Mouse (Mus musculus) cerebellum, adult 2 months (tissue): ENCODE measurements around the gene Bcl2a1b. TPM values are rescaled to one million over a fixed set of nuclear protein-coding genes. Genes with fewer than 3 reads are reported as not detected.
A peak's percentile ranks its signal among the peaks of the same experiment; 100 is the strongest.
"Not testable (repeated sequence)": the region's sequence is repeated elsewhere in the genome, so short reads cannot be mapped to it uniquely, and the experiment has no call there.

ENCODE experiments used
- DNase-seq, 2 experiments: peaks; one replicate each; pipeline ENCODE4 v3.0.0; 2021
- H3K27ac ChIP-seq: fragments of 200-500 bp; 2 replicates; pipeline ENCODE4 v1.5.1; 2012; ENCODE audit warnings: low read length, control low read depth, inconsistent platforms; ENCODE audit not compliant: insufficient read depth
- H3K27me3 ChIP-seq: fragments of 200-500 bp; 2 replicates; pipeline ENCODE4 v1.6.1; 2012; ENCODE audit warnings: inconsistent platforms, mild to moderate bottlenecking, low read length, moderate library complexity; ENCODE audit not compliant: control insufficient read depth, insufficient read depth
- H3K4me1 ChIP-seq: fragments of 200-500 bp; 2 replicates; pipeline ENCODE4 v1.6.1; 2011; ENCODE audit warnings: low read length; ENCODE audit not compliant: control insufficient read depth, insufficient read depth
- H3K4me3 ChIP-seq: fragments of 200-500 bp; replicated peaks from 2 replicates; pipeline ENCODE3; 2011; ENCODE audit warnings: mild to moderate bottlenecking, low read depth, low read length, control low read depth; ENCODE audit not compliant: insufficient read depth
- CTCF ChIP-seq: fragments of 200-500 bp; IDR thresholded peaks from 2 replicates; pipeline ENCODE4 v1.5.1; 2011; ENCODE audit warnings: low read depth, mild to moderate bottlenecking, control low read depth, low read length, moderate library complexity, borderline replicate concordance; ENCODE audit not compliant: insufficient read depth
- POLR2A ChIP-seq: fragments of 200-500 bp; IDR thresholded peaks from 2 replicates; pipeline ENCODE4 v1.6.1; 2011; ENCODE audit warnings: low read length, control low read depth, borderline replicate concordance; ENCODE audit not compliant: insufficient read depth
- WGBS: fragments of 180-500 bp; shearing (Covaris S2); methylation state at CpG from one replicate; pipeline ENCODE4 v1.1.7; 2018; 5-methylcytosine and 5-hydroxymethylcytosine counted together
- polyA plus RNA-seq: library from polyadenylated mRNA; depleted of rRNA; stranded (reverse); fragments of >200 nt; gene quantifications from 2 replicates; pipeline ENCODE4 v1.2.3, GENCODE M21; 2012

The Bcl2a1b gene
- polyA plus RNA-seq, 1 experiment, result 0.69 TPM

GRCm38 (mm10) chr9:89212428-89212827 lies 13.4 kb downstream of the Bcl2a1b start:
- 67% methylated on average over 1 of the region's 1 CpGs for WGBS
- not testable (repeated sequence) for H3K27ac ChIP-seq, H3K4me3 ChIP-seq, H3K27me3 ChIP-seq, H3K4me1 ChIP-seq
- peak; percentile 45 to 51 for DNase-seq

- DNase-seq, H3K27me3 ChIP-seq, H3K4me3 ChIP-seq, H3K27ac ChIP-seq, H3K4me1 ChIP-seq: not testable (repeated sequence)
- 79% methylated on average over 4 of the region's 4 CpGs for WGBS
These were observed 19.2 kb downstream of the Bcl2a1b start for GRCm38 (mm10) chr9:89218174-89218573.

GRCm38 (mm10) chr9:89219668-89220067 lies 20.7 kb downstream of the Bcl2a1b start:
- H3K4me1 ChIP-seq, H3K27ac ChIP-seq, H3K27me3 ChIP-seq, DNase-seq, H3K4me3 ChIP-seq: not testable (repeated sequence)
- WGBS, result 99% methylated on average over 3 of the region's 4 CpGs

DNA sequence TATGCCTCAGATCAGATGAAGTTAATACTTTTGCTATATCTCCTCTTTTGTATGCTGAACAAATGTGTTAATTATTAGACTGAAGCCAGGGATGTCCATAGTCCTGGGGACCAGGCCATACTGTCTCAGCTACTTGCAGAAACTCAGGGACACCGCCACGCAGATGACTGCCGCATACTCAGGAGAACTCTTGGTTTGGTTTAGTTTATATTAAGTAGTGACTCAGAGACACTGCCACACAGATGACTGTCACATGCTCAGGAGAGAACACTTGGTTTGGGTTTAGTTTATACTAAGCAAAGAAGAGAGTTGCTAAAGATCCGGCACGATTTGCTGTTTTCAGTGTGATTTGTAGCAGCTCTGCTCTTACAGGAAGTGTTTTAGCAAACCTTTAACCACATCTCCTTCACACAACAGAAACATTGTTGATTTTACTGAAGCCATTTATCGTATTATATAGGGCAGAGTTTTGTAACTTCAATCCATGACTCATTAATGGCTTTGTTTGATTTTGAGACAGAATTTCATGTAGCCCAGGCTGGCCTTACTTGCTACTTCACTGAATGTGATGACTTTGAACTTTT lies 21.8 kb downstream of the Bcl2a1b start:
- H3K27ac ChIP-seq, DNase-seq, H3K4me1 ChIP-seq, H3K27me3 ChIP-seq, H3K4me3 ChIP-seq: not testable (repeated sequence)
- WGBS, result 97% methylated on average over 6 of the region's 6 CpGs

DNA sequence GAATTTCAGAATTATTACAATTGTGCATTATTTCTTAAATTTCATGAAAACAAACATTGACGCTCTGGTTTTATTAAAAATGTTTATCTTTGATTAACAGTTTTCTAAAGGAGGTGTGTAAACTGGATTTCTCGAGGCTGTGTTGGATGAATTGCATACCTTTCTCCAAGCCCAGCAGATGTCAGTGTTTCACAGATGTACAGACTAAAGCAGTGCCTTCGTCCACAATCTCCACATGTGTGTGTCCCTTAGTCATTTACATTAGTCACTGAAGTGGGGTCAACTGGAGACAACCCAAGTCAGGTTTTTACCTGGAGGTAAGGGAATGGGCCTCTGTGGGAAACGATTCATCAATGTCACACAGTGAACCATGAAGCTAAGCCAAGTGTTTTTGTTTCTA lies 27.1 kb downstream of the Bcl2a1b start:
- TF ChIP-seq CTCF (no peak), POLR2A (no peak)
- DNase-seq, result no peak
- Histone ChIP-seq H3K27me3 (no peaks in the 10 kb centered on the region), H3K4me1 (no peaks in the 10 kb centered on the region), H3K27ac (no peak overlapping the region), H3K4me3 (no peak overlapping the region)
- 57% methylated on average over 4 of the region's 4 CpGs for WGBS

DNA sequence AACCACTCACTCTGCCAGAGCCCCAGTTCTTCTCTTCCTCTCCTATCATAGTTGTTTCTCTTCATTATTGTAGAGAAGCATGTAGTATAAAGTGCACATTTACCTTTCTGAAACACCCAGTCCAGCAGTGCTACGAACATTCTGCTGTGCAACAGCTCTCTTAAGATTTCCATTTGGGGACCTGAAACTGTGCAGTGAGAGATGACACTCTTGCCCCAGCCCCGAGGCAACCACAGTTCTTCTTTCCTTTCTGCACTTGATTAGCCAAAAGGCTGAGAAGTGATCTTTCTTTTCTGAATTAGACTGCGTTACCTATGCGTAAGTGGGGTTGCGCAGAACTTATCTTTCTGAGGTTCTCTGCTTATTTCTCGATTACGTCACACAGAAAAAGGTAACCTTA lies 29.1 kb downstream of the Bcl2a1b start:
- H3K4me3 ChIP-seq, result no peak overlapping the region
- no peak for DNase-seq
- H3K4me1 ChIP-seq, result no peaks in the 10 kb centered on the region
- 94% methylated on average over 7 of the region's 7 CpGs for WGBS
- no peak for TF ChIP-seq CTCF
- H3K27me3 ChIP-seq, result no peaks in the 10 kb centered on the region
- no peak overlapping the region for H3K27ac ChIP-seq

- not testable (repeated sequence) for H3K4me1 ChIP-seq, H3K27ac ChIP-seq, H3K27me3 ChIP-seq, H3K4me3 ChIP-seq
- DNase-seq, result peak; percentile 20 to 39
- TF ChIP-seq CTCF, result 0 out of 2 replicates have a peak, but pooled peaks have one; percentile 26
- 63% methylated on average over 2 of the region's 2 CpGs for WGBS
These were observed 32.0 kb downstream of the Bcl2a1b start for GRCm38 (mm10) chr9:89230897-89231497.

DNA sequence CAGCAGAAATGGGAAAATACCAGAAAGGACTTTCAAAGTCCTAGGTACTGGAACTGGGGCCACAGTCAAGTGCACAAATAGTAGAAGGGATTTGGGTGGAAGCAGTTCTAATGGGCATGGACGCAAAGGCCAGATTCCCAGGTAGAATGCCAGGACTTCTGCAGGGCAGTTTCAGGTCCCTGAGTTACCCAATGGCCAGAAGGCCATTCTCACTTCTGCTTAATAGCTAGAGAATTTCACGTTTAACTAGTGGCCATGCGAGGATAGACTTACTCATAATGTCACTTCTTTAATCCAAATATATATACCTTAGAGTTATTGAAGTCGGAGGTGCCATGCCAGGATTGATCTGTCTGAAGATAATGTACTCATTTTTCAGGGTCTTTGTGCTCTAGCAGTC lies 38.1 kb downstream of the Bcl2a1b start:
- DNase-seq, H3K4me3 ChIP-seq, H3K4me1 ChIP-seq, H3K27me3 ChIP-seq, H3K27ac ChIP-seq: not testable (repeated sequence)
- 86% methylated on average over 4 of the region's 4 CpGs for WGBS

DNA sequence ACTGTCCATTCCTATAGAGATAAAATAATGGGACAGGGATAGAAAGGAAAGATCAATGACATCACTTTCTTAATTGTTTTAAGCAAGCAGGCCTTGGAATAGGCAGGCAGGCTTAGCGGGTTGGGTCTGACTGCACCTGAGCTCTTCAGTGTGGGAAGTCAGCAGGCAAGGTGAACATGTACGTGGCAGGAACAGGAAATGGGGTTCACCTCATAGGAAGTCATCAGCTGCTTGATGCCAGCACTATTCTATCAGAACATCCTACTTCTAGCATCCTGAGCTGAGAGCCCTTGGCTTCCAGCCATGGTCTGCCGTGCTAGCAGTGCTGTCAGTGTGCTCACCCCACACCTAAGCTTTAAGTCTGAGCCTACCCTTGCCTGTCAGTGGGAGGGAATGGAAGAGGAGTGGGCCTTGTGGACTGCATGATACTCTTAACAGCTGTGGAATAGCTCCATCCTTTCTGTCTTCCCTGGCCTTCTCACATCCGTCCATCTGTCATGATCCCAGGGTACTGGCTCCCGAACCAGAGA lies 40.0 kb downstream of the Bcl2a1b start:
- H3K4me1 ChIP-seq, H3K4me3 ChIP-seq, H3K27me3 ChIP-seq, H3K27ac ChIP-seq: not testable (repeated sequence)
- 44% methylated on average over 4 of the region's 5 CpGs for WGBS
- peak; percentile 37 to 41 for DNase-seq

DNA sequence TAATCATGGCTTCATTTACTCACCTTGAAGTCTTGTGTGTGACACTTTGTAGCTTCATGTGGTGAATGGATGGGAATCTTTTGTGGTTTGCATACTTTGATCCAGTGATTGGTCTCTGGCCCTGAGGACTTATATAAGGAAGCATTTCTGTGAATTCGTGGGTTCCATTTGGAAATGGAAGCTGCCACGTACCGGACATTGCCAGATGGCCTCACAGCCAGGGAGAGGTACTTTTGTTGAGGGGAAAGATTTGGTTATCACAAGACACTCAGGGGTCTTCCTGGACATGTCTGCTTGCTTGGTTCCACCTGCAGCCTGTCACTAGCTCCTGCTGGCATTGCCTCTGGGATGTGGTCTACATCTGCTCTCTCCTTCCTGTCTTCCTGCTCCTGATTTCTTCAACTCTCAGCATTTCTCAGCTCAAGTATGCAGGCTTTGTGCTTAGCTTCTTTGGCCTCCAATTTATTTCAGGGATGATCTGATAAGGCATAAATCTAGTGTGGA lies 41.6 kb downstream of the Bcl2a1b start:
- 13% methylated on average over 3 of the region's 3 CpGs for WGBS
- H3K4me1 ChIP-seq, H3K27me3 ChIP-seq, H3K27ac ChIP-seq, H3K4me3 ChIP-seq: not testable (repeated sequence)
- peak; percentile 60 to 71 for DNase-seq
